Mouse (Mus musculus) C2C12 (cell line): Measurements from ENCODE around the gene Mtor.

ENCODE experiments used
- CEBPB ChIP-seq: IDR thresholded peaks from one replicate; pipeline ENCODE4 v1.6.1; 2011; ENCODE audit warnings: low read depth, mild to moderate bottlenecking, control low read depth, moderate library complexity
- CTCF ChIP-seq: IDR thresholded peaks from one replicate; pipeline ENCODE4 v1.5.1; 2011; ENCODE audit not compliant: control insufficient read depth, insufficient read depth, insufficient read length
- MAX ChIP-seq: IDR thresholded peaks from one replicate; pipeline ENCODE4 v1.6.1; 2011; ENCODE audit warnings: mild to moderate bottlenecking, control low read depth
- MYOD1 ChIP-seq: IDR thresholded peaks from one replicate; pipeline ENCODE4 v1.6.1; 2011; ENCODE audit warnings: low read depth; ENCODE audit not compliant: control insufficient read depth, insufficient read length
- MYOG ChIP-seq: IDR thresholded peaks from one replicate; pipeline ENCODE4 v1.6.1; 2011; ENCODE audit not compliant: control insufficient read depth, insufficient read length; ENCODE audit errors: extremely low read depth
- USF1 ChIP-seq: IDR thresholded peaks from one replicate; pipeline ENCODE4 v1.6.1; 2011; ENCODE audit warnings: low read depth, mild to moderate bottlenecking, control low read depth, moderate library complexity

- no peak for TF ChIP-seq MAX
- TF ChIP-seq CTCF, result no peak
- no peak for TF ChIP-seq USF1
- TF ChIP-seq MYOD1, result no peak
- no peak for TF ChIP-seq CEBPB
- TF ChIP-seq MYOG, result no peak
These were observed 147.5 kb downstream of the Mtor start for GRCm38 (mm10) chr4:148595916-148596315.
